ENCODE assay signal across 9 mouse cellular contexts in the genomic region with DNA sequence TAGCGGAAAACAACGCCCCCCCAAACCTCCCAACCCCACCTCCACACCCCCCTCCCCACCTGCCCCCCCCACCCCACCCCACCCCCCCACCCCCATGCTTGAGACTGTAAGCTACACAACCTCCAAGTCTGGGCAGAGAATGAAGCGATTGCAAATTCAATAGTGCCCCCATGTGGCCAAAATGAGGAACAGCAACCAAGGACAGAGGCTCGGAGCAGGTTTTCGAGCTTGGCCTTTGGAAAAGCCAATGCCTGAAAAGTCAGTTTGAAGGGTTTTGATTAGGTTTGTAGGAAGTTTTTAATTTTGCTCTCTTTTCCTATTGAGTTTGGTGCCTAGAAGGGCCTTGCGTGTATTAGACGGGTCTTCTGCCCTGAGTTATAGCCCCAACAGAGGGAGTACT. TPM values are rescaled to one million over a fixed set of nuclear protein-coding genes. Genes with fewer than 3 reads are reported as not detected.
DNase-seq lines count a peak whose midpoint lies in the region; ATAC-seq and TF ChIP-seq lines count a peak whose summit lies in the region.
"Had no signal": no experiment of that assay in that cellular context is flagged by ENCODE, and none has a peak within 500 bp of the region (broad histone marks: within the 10 kb centered on the region; RNA-seq: fewer than 3 reads in every experiment).

No protein-coding gene starts in this region.

- no peaks in the 10 kb centered on the region for H3K36me3 ChIP-seq in forebrain, embryonic 11.5 days (ENCODE audit: control insufficient read depth, insufficient read depth, low read length)
- no peaks in the 10 kb centered on the region for H3K36me3 ChIP-seq in forebrain, embryonic 12.5 days (replicated peaks)
- no peaks in the 10 kb centered on the region for H3K36me3 ChIP-seq in spleen, adult 2 months (ENCODE audit: control insufficient read depth, insufficient read depth, low read length)
- H3K36me3 ChIP-seq: hindbrain, embryonic 15.5 days had no signal

- H3K4me3 ChIP-seq in forebrain, embryonic 11.5 days (ENCODE audit: low read depth, low read length), result no peak overlapping the region
- H3K4me3 ChIP-seq in forebrain, embryonic 12.5 days (replicated peaks), result no peak overlapping the region
- H3K4me3 ChIP-seq in spleen, adult 2 months (ENCODE audit: extremely low read depth, insufficient read depth, insufficient read length), result no peak overlapping the region
- H3K4me3 ChIP-seq: hindbrain, embryonic 15.5 days had no signal

- WGBS in forebrain, embryonic 11.5 days, result 10% methylated on average over 7 of the region's 7 CpGs
- 7% methylated on average over 7 of the region's 7 CpGs for WGBS in forebrain, embryonic 12.5 days
- WGBS in spleen, adult 2 months, result 23% methylated on average over 7 of the region's 7 CpGs

- ATAC-seq in forebrain, embryonic 11.5 days (replicated peaks; ENCODE audit: low FRiP score), result no peak
- ATAC-seq in forebrain, embryonic 12.5 days (ENCODE audit: low FRiP score), result no peak
- ATAC-seq in granulocyte monocyte progenitor cell, adult 5-6 weeks (replicated peaks; ENCODE audit: poor library complexity, severe bottlenecking), result 0 out of 2 replicates have a peak, but pooled peaks have one; percentile 43

- TF ChIP-seq CTCF in spleen, adult 2 months (IDR thresholded peaks at IDR 0.05; ENCODE audit: extremely low read depth, insufficient read depth, insufficient read length, insufficient replicate concordance), result peak; percentile 58; the same call in 1 of the 2 replicates

- no peaks in the 10 kb centered on the region for H3K4me1 ChIP-seq in forebrain, embryonic 11.5 days (replicated peaks; ENCODE audit: control insufficient read depth, insufficient read depth, low read length)
- peaks cover 6% of the 10 kb centered on the region; the same call in 1 of the 2 replicates for H3K4me1 ChIP-seq in forebrain, embryonic 12.5 days
- H3K4me1 ChIP-seq in spleen, adult 2 months (ENCODE audit: control insufficient read depth, insufficient read depth, insufficient read length), result peaks cover 3% of the 10 kb centered on the region; the same call in 1 of the 2 replicates

- no peak for TF ChIP-seq POLR2A in spleen, adult 2 months (IDR thresholded peaks at IDR 0.05; ENCODE audit: low read depth, low read length)

- H3K27me3 ChIP-seq in forebrain, embryonic 11.5 days (ENCODE audit: control insufficient read depth, insufficient read depth, low read length), result no peaks in the 10 kb centered on the region
- H3K27me3 ChIP-seq in forebrain, embryonic 12.5 days, result no peaks in the 10 kb centered on the region
- no peaks in the 10 kb centered on the region for H3K27me3 ChIP-seq in spleen, adult 2 months (ENCODE audit: control insufficient read depth, insufficient read depth, low read length)
- H3K27me3 ChIP-seq: hindbrain, embryonic 15.5 days had no signal

- no peak overlapping the region for H3K9ac ChIP-seq in forebrain, embryonic 11.5 days (ENCODE audit: low read length)
- H3K9ac ChIP-seq in forebrain, embryonic 12.5 days, result no peak overlapping the region
- H3K9ac ChIP-seq: hindbrain, embryonic 15.5 days had no signal

- H3K9me3 ChIP-seq in forebrain, embryonic 11.5 days (ENCODE audit: control insufficient read depth, low read length), result no peaks in the 10 kb centered on the region
- peaks cover 4% of the 10 kb centered on the region; the same call in 1 of the 2 replicates for H3K9me3 ChIP-seq in forebrain, embryonic 12.5 days
- H3K9me3 ChIP-seq: hindbrain, embryonic 15.5 days had no signal

- H3K4me2 ChIP-seq in forebrain, embryonic 11.5 days (ENCODE audit: low read depth, low read length, severe bottlenecking), result no peak overlapping the region
- no peak overlapping the region for H3K4me2 ChIP-seq in forebrain, embryonic 12.5 days
- H3K4me2 ChIP-seq: hindbrain, embryonic 15.5 days had no signal

- peak; percentile 71 for DNase-seq in forebrain, embryonic 11.5 days (ENCODE audit: low spot score)
- DNase-seq in spleen, adult 2 months (ENCODE audit: low read depth in 1 of 2, low spot score in 2 of 2), result peak; percentile 12 to 22
- no peak for DNase-seq in spleen, adult 12 weeks (ENCODE audit: low spot score)
- DNase-seq in cerebellum, adult 8-10 months, result peak; percentile 41
- DNase-seq in left cerebral cortex, postnatal 4 days, result peak; percentile 46
- DNase-seq in retina, postnatal 7 days (ENCODE audit: low read depth, low spot score), result peak; percentile 57

- intact Hi-C loops in left cerebral cortex, postnatal 4 days (cut with DNase I), result loop anchor here (10.0 kb wide), 2 partner anchors 230 to 590 kb away; no protein-coding TSS in a partner anchor

- no peak overlapping the region for H3K27ac ChIP-seq in forebrain, embryonic 11.5 days (ENCODE audit: low read depth, low read length)
- no peak overlapping the region for H3K27ac ChIP-seq in forebrain, embryonic 12.5 days
- H3K27ac ChIP-seq in spleen, adult 2 months (ENCODE audit: insufficient read depth, low read length), result no peak overlapping the region
- H3K27ac ChIP-seq: hindbrain, embryonic 15.5 days had no signal

RNA-seq across cellular contexts. Expression of gene Lrp3, which starts 49.4 kb away (rescaled TPM):
- 18.6 and 19.1 TPM in 2 replicates for polyA plus RNA-seq in forebrain, embryonic 11.5 days (2014; fragmentation: Nextera tagmentation; extraction: Ambion mirVana)
- polyA plus RNA-seq in forebrain, embryonic 12.5 days (2016; fragmentation: Nextera tagmentation; extraction: Ambion mirVana), result 15.3 and 16.0 TPM in 2 replicates
- polyA plus RNA-seq in spleen, adult 2 months (2012; rRNA removed), result 3.1 and 3.6 TPM in 2 replicates
- not detected in 2 replicates for total RNA-seq in granulocyte monocyte progenitor cell, adult 5-6 weeks (2014; fragmentation: Nextera tagmentation)
- not detected in 2 replicates for total RNA-seq in granulocyte monocyte progenitor cell, adult 5-6 weeks (2017)
- total RNA-seq in left cerebral cortex, postnatal 4 days (2021), result 100 to 1,000 TPM; 102 to 107 TPM

RNA-seq across cellular contexts. Expression of gene Gpatch1, which starts 53.5 kb away (rescaled TPM):
- polyA plus RNA-seq in forebrain, embryonic 11.5 days (2014; fragmentation: Nextera tagmentation; extraction: Ambion mirVana), result 19.5 and 19.7 TPM in 2 replicates
- 20.2 and 20.4 TPM in 2 replicates for polyA plus RNA-seq in forebrain, embryonic 12.5 days (2016; fragmentation: Nextera tagmentation; extraction: Ambion mirVana)
- 1.9 and 2.0 TPM in 2 replicates for polyA plus RNA-seq in spleen, adult 2 months (2012; rRNA removed)
- total RNA-seq in granulocyte monocyte progenitor cell, adult 5-6 weeks (2014; fragmentation: Nextera tagmentation), result 20.4 and 29.5 TPM in 2 replicates
- 15.4 and 17.4 TPM in 2 replicates for total RNA-seq in granulocyte monocyte progenitor cell, adult 5-6 weeks (2017)
- 10 to 100 TPM; 26.7 to 31.7 TPM for total RNA-seq in left cerebral cortex, postnatal 4 days (2021)
